Mouse (Mus musculus) limb, embryonic 11.5 days (tissue): ENCODE data around the gene Disp3. TPM values are rescaled to one million over a fixed set of nuclear protein-coding genes. Genes with fewer than 3 reads are reported as not detected.

Experiments
- ATAC-seq: fragments of 200-750 bp; cut with Nextera tagmentation; 2 replicates; pipeline ENCODE4 v1.8.0; 2017; ENCODE audit warnings: low read depth; ENCODE audit not compliant: insufficient number of reproducible peaks, low FRiP score, low TSS enrichment
- DNase-seq: peaks from one replicate; pipeline ENCODE4 v3.0.0-alpha.2; 2015; ENCODE audit warnings: low spot score
- H3K27ac ChIP-seq: fragments of 300-500 bp; sonication (generic); replicated peaks from 2 replicates; pipeline ENCODE4 v1.5.1; 2014; ENCODE audit warnings: low read depth, mild to moderate bottlenecking, low read length
- H3K27me3 ChIP-seq: fragments of 300-500 bp; sonication (generic); 2 replicates; pipeline ENCODE4 v1.6.1; 2014; ENCODE audit warnings: mild to moderate bottlenecking, low read length, mixed read lengths; ENCODE audit not compliant: control insufficient read depth, insufficient read depth
- H3K36me3 ChIP-seq: fragments of 300-500 bp; sonication (generic); 2 replicates; pipeline ENCODE4 v1.6.1; 2014; ENCODE audit warnings: mild to moderate bottlenecking, low read length, moderate library complexity, mixed read lengths; ENCODE audit not compliant: control insufficient read depth, insufficient read depth
- H3K4me1 ChIP-seq: fragments of 300-500 bp; sonication (generic); 2 replicates; pipeline ENCODE4 v1.6.1; 2014; ENCODE audit warnings: low read length, mixed read lengths; ENCODE audit not compliant: control insufficient read depth, insufficient read depth
- H3K4me2 ChIP-seq: fragments of 300-500 bp; sonication (generic); 2 replicates; pipeline ENCODE4 v1.6.1; 2014; ENCODE audit warnings: low read depth, mild to moderate bottlenecking, moderate library complexity; ENCODE audit not compliant: severe bottlenecking
- H3K4me3 ChIP-seq: fragments of 300-500 bp; sonication (generic); 2 replicates; pipeline ENCODE4 v1.5.1; 2014; ENCODE audit warnings: low read depth, low read length
- H3K9ac ChIP-seq: fragments of 300-500 bp; sonication (generic); 2 replicates; pipeline ENCODE4 v1.6.1; 2014; ENCODE audit warnings: mild to moderate bottlenecking, low read length
- H3K9me3 ChIP-seq: fragments of 300-500 bp; sonication (generic); 2 replicates; pipeline ENCODE4 v1.6.1; 2016; ENCODE audit warnings: low read length; ENCODE audit not compliant: control insufficient read depth
- WGBS: fragments of 180-500 bp; shearing (Covaris S2); extraction: QIAGEN DNeasy Blood & Tissue Kit; methylation state at CpG from one replicate; pipeline ENCODE4 v1.1.7; 2014; 5-methylcytosine and 5-hydroxymethylcytosine counted together
- polyA plus RNA-seq: library from polyadenylated mRNA; unstranded; fragments of >200 nt; fragmentation: Nextera tagmentation; extraction: Ambion mirVana; gene quantifications from 2 replicates; pipeline ENCODE4 v1.2.1, GENCODE M21; 2014

The Disp3 gene
- polyA plus RNA-seq, 1 experiment from 2014 or later: 0.40 TPM

DNA sequence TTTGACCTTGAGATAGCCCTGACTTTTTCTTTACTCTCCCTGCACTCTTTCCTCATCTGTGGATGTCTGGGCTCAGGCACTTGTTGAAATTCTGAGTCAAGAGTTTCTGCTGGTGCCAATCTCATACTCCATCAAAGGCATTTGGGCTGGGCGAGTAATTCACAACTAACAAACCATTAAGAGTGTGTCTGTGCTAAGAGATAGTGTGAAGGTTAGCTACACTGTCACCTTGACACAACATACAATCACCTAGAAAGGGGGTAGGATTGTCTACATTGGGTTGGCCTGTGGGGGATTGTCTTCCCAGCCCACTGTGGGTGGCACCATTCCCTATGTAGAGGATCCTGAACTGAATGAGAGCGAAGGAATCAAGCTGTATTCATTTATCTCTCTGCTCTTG, 84.2 kb downstream of the Disp3 start:
- H3K27me3 ChIP-seq: no peaks in the 10 kb centered on the region
- DNase-seq (no peak), ATAC-seq (no peak)
- H3K27ac ChIP-seq: no peak overlapping the region
- H3K4me2 ChIP-seq: no peak overlapping the region
- H3K4me1 ChIP-seq: no peaks in the 10 kb centered on the region
- no peak overlapping the region for H3K9ac ChIP-seq
- no peaks in the 10 kb centered on the region for H3K9me3 ChIP-seq
- WGBS: 92% methylated on average over 2 of the region's 2 CpGs
- H3K36me3 ChIP-seq: no peaks in the 10 kb centered on the region
- H3K4me3 ChIP-seq: no peak overlapping the region

DNA sequence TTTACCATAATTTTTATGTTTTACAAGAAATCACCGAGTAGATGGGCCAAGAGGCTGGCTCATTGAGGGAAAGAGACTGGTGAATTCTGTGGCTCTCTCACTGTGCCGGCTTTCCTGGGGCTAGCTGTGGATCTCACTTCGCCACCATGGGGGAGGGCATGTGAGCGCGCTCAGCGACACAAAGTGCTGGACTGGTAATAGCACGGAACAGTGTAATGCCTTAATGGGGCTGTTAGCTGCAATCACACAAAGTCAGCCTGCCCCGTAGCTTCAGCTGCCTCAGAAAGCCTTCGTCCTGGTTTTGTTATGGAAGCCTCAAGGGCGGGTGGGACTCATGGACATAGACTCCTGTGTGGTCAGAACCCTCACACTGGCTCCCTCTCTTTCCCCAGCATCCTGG, 89.0 kb downstream of the Disp3 start:
- Histone ChIP-seq H3K4me2 (no peak overlapping the region), H3K27ac (no peak overlapping the region), H3K9me3 (no peaks in the 10 kb centered on the region), H3K4me1 (no peaks in the 10 kb centered on the region), H3K4me3 (no peak overlapping the region), H3K9ac (no peak overlapping the region), H3K36me3 (no peaks in the 10 kb centered on the region), H3K27me3 (no peaks in the 10 kb centered on the region)
- ATAC-seq: no peak
- 42% methylated on average over 10 of the region's 10 CpGs for WGBS
- no peak for DNase-seq

DNA sequence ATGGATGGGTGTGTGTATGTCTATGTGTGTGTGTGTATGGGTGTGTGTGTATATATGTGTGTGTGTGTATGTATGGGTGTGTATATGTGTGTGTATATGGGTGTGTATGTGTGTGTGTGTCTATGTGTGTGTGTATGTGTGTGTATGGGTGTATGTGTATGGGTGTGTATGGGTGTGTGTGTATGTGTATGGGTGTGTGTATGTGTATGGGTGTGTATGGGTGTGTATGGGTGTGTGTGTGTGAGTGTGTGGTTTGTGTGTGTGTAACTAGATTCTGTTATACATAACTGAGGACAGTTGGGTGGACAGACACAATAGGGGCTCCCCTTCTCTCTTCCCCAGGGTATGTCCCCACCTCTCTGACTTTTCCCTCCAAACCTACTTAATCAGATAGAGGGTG, 93.4 kb downstream of the Disp3 start:
- no peak overlapping the region for H3K4me2 ChIP-seq
- H3K9me3 ChIP-seq: no peaks in the 10 kb centered on the region
- H3K4me3 ChIP-seq: no peak overlapping the region
- no peaks in the 10 kb centered on the region for H3K27me3 ChIP-seq
- DNase-seq (no peak), ATAC-seq (0 out of 2 replicates have a peak, but pooled peaks have one; percentile 28)
- H3K9ac ChIP-seq: no peak overlapping the region
- H3K36me3 ChIP-seq: no peaks in the 10 kb centered on the region
- H3K4me1 ChIP-seq: no peaks in the 10 kb centered on the region
- H3K27ac ChIP-seq: no peak overlapping the region

DNA sequence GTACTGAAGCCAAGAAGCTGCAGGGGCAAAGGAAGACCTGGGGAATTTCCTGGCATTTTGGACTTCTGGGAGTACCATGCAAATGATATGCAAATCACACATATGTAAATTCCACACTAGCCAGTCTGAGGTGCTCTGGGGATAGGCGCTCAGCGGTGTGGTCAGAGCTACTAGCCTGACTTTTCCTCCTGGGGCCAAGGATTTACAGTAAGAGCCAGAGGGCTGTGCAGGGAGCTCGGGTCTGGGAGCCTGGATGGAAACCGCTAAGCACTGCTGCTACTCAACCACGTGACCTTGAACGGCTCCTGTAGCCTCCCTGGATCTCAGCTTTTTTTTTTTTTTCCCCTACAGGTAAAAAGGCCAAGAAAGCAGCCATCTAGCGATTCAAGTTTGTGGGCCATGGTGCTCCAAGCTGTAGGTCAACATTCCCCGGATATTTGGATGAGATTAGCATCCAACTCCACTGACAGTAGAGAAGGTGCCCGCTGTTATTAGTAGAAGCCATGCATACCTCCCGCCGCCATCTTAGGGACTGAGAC, 95.0 kb downstream of the Disp3 start:
- H3K9me3 ChIP-seq: no peaks in the 10 kb centered on the region

More for the DNA sequence above, 95.0 kb downstream of the Disp3 start:
- no peak overlapping the region for H3K4me3 ChIP-seq
- H3K27ac ChIP-seq: no peak overlapping the region
- 31% methylated on average over 11 of the region's 11 CpGs for WGBS
- H3K4me2 ChIP-seq: no peak overlapping the region
- no peaks in the 10 kb centered on the region for H3K36me3 ChIP-seq
- no peak overlapping the region for H3K9ac ChIP-seq
- H3K27me3 ChIP-seq: no peaks in the 10 kb centered on the region
- ATAC-seq (no peak), DNase-seq (no peak)
- no peaks in the 10 kb centered on the region for H3K4me1 ChIP-seq

Other genes starting within 250 kb of the Disp3 start
- 6.1 and 7.5 TPM in 2 replicates for gene Clcn6, start 249.1 kb downstream of the Disp3 start, polyA plus RNA-seq
- 18.7 and 19.7 TPM in 2 replicates for gene Mthfr, start 248.9 kb downstream of the Disp3 start, polyA plus RNA-seq
- 9.2 and 10.5 TPM in 2 replicates for gene Agtrap, start 199.9 kb downstream of the Disp3 start, polyA plus RNA-seq
- 91.8 and 104 TPM in 2 replicates for gene Mad2l2, start 157.6 kb downstream of the Disp3 start, polyA plus RNA-seq
- 2.0 and 2.5 TPM in 2 replicates for gene Draxin, start 157.3 kb downstream of the Disp3 start, polyA plus RNA-seq
- gene Fbxo6, start 135.8 kb downstream of the Disp3 start, polyA plus RNA-seq: 11.0 and 11.5 TPM in 2 replicates
- 10.4 and 12.2 TPM in 2 replicates for gene Fbxo44, start 127.5 kb downstream of the Disp3 start, polyA plus RNA-seq
- 0.58 and 1.0 TPM in 2 replicates for gene Fbxo2, start 127.3 kb downstream of the Disp3 start, polyA plus RNA-seq
- 15.2 and 15.9 TPM in 2 replicates for gene Ubiad1, start 156.8 kb upstream of the Disp3 start, polyA plus RNA-seq
- gene Mtor, start 160.6 kb upstream of the Disp3 start, polyA plus RNA-seq: 23.0 and 27.3 TPM in 2 replicates
- 0.11 and 0.17 TPM in 2 replicates for gene Angptl7, start 212.5 kb upstream of the Disp3 start, polyA plus RNA-seq